Mouse (Mus musculus) adrenal gland, adult 8-10 months (tissue): Measurements from ENCODE around the gene Acp1. TPM values are rescaled to one million over a fixed set of nuclear protein-coding genes. Genes with fewer than 3 reads are reported as not detected.

Source experiments
- DNase-seq: peaks from one replicate; pipeline ENCODE4 v3.0.0; 2022
- total RNA-seq, 4 experiments: library from RNA; stranded (reverse); gene quantifications; 2 replicates each; pipeline ENCODE4 v1.2.4; 2022

Acp1 gene
- 10 to 100 TPM; 58.7 to 73.5 (median 59.3) TPM for total RNA-seq

DNA sequence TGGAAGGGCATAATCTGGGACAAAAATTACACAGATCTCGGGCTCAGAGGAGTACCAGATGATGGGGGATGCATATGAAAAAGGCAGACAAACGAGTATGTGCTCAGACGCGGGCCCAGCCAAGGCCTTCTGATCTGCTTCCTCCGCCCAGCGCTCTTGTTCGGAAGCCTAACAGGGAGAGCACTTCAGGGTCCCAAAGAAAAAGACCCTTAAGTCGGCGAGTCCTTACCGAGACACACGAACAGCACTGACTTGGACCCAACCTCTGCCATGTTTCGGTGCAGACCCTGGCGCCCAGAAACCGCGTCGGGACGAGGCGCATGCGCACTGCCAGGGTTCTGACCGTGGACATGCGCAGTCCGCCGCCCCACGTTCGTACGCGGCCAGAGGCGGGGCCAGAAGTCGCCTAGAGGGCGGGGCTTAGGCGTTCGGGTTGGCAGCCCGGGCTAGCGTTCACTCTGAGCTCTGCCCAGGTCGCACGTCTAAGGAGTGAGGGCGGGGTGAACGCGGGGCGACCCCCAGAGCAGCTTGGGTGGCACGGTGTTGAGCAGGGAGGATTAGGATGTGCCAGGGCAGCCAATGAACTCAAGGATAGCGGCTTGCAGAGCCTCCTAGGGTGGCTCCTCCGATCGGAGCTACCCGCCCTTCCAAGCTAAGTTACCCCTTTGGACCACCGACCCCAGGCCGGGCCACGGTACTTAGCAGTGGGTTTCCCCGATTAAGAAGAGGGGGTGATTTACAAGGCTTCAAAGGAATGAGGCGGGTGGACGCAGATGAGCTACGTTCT is at the start of gene Acp1, which contains the start of gene Sh3yl1:
Acp1 (minus strand) TSS at position 329 of the 787 bp plus-strand sequence.
Sh3yl1 (plus strand) TSS at position 408 of the 787 bp plus-strand sequence.
- DNase-seq, result peak; percentile 93

- DNase-seq, result no peak
Measured at GRCm38 (mm10) chr12:30944197-30944596, 32.8 kb upstream of the Acp1 start.

DNA sequence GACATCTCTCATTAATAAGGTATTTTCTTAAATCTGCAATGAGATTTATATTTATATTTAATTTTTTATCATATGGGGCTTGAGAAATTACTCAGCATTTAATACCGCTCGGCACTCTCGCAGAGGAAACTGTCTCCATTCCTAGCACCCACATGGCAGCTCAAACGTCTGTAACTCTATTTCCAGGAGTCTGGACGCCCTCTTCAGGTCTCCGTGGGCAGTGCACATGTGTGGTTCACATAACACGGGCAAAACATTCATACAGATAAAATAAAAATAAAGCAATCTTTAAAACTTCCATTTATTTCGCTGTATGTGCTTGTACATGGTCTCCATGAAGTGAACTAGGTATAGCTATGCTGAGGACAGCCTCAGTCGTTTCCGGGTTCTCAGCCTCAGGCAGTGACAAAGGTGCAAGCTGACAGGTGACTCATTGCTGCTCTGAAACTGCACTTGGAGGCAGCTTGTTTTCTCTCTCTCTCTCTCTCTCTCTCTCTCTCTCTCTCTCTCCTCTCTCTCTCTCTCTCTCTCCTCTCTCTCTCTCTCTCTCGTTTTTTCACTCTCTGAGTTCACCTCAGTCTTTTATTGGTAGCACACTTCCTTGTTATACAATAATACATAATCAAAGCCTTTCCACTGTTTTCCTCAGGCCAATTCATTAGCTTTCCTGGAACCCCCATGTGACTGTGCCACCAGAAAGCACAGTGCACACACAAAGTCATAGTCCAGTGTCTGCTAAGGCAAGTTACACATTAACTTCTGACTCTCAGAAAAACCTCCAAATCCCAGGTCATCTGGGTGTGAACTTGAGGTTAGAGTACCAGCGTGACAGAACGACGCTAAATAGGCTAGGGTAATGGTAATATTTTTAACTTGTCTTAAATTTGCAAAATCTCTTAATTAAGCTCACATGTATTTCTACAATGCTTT is 31.9 kb upstream of the Acp1 start:
- no peak for DNase-seq

GRCm38 (mm10) chr12:30936899-30937298 is 25.5 kb upstream of the Acp1 start:
- no peak for DNase-seq

DNA sequence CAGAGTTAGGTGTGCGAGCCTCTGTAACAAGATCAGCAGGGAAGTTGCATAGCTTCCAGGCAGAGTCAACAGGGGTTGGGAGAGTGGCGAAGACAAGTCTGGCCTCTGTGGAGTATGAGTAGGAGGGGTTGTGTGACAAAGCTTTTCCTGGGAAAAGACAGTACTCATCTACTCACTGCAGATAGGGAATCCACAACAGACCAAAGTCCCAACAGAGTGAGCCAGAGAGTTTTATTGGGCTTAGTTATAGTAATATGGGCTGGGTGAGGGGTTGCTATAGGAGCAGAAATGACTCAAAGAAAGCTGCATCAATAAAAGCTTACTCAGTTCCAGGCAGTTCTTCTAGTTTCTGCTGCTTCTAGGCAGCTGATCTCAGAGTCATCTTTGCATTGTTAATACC is 21.9 kb upstream of the Acp1 start:
- DNase-seq, result no peak

- DNase-seq, result no peak
Measured at GRCm38 (mm10) chr12:30928182-30928581, 16.8 kb upstream of the Acp1 start.

DNA sequence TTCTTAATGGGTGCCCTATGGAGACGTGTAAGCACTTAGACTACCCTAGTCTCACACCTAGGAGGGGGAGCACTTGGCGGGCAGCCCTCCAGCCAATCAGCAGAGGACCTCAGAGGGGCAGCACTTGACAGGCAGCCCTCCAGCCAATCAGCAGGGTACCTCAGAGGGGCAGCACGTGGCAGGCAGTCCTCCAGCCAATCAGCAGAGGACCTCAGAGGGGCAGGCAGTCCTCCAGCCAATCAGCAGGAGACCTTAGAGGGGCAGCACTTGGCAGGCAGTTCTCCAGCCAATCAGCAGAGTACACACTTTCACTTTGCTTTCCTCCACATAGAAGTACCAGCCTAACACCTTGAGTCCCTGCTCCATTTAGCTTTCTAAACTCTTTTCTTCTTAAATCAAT is 11.0 kb upstream of the Acp1 start:
- DNase-seq, result no peak

GRCm38 (mm10) chr12:30912840-30913239 is 1.5 kb upstream of the Acp1 start:
- DNase-seq, result no peak

- peak; percentile 28 for DNase-seq
Measured at GRCm38 (mm10) chr12:30912048-30912381, 626 bp upstream of the Acp1 start.

GRCm38 (mm10) chr12:30910860-30911259 is 529 bp downstream of the Acp1 start:
- DNase-seq, result no peak

GRCm38 (mm10) chr12:30909881-30910280 is 1.5 kb downstream of the Acp1 start:
- no peak for DNase-seq

DNA sequence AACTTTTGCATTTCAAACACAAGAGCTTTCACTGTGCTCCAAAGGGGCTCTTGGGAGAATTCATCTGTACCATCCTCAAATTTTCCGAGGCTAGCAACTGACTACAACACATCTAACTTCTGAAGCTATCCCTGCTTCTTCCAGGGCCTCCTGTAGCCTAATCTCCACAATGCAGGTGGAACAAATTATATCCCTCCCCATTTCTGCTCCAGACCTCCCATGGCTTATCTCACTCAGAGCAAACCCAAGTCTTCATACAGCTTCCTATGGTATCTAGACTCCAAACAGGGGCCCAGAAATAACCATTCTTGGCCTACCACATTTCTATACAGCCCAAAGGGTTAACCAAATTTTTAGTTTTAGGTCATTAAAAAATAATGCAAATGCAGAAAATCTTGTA is 2.7 kb downstream of the Acp1 start:
- no peak for DNase-seq

DNA sequence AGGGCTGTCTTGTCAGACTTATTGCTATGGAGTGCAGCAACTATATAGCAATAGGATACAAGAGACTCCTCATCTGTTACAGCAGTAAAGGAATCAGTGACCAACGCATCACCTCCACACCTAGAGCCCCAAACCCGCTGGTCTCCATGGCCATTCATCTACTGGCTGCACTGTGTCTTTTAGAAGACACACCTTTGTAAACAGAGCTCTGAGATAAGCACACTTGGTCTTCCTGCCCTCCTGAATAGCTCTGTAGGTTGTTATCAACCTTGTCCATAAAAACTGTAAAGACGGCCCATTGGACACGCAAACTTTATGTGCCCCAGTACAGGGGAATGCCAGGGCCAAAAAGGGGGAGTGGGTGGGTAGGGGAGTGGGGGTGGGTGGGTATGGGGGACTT is 14.3 kb downstream of the Acp1 start:
- no peak for DNase-seq

DNA sequence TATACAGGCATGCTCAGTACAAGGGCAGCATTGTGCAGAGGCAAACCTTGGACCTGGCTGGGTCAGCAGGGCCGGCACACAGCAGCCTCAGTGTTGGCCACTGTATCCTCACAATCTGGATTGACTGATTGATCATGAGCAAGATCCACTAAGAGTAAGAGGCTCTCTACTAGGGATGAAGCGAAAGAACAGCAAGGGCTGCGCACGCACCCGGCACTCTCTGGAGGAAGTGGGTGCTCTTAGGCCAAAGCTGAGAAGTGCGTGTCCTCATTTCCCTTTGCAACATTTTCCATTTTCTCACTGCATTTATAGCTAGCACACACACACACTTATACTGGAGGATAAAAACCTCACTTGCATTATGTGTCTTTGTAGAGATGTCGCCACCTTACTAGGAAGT is 20.0 kb downstream of the Acp1 start:
- no peak for DNase-seq

DNA sequence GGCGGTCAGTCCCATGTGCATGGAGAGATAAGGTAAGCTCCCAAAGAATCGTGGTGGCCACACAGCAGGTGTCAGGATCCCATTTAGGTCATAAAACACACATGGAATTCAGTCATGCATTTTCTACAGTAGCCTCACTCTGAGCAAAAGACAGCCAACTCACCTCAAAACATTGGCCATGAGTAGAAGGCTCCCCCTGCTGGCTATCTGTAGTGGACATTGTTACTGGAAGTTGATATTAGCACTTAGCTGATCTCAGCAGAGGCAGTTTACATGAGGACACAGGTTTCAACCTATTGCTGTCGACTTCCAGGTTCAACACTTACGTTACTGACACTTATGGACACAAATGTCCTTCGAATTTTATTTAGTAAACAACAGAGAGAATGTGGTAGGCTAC is 21.3 kb downstream of the Acp1 start:
- DNase-seq, result no peak

DNA sequence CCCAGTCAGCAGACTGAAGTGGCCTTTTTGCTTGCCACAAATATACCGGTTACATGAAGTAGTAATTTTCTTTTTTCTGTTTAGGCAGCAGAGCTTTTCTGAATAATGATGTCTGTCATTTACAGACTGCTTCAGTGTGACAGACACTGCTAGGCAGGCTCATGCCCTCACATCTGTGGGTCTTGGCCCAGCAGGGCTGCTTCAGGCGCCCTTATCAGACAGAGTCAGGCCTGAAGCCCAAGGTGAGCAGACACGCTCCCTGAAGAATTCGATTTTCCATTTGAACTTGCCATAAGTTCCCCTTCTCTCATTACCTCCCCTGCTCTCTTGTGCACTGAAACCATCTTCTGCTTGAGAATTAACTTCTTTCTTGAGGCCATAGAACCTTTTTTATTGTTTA is 23.4 kb downstream of the Acp1 start:
- DNase-seq, result no peak

DNA sequence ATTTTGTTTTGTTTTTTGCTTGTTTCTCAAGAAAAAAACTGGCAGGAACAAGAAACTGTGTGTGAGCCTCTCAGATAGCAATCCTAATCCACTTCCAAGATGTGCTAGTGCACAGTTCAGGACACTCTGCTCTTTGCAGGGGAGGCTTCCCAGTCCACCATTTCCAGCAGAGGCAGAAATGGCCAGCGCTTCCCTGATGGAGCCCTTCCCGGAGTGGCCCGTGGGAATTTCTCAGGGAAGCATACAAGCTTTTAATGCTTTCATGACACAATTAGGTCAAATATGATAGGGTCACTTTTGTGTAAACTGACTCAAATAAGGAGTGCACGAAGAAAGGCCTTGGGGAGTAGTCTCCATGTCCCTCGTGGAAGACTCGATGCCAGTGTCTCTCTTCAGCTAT is 25.5 kb downstream of the Acp1 start:
- no peak for DNase-seq

DNA sequence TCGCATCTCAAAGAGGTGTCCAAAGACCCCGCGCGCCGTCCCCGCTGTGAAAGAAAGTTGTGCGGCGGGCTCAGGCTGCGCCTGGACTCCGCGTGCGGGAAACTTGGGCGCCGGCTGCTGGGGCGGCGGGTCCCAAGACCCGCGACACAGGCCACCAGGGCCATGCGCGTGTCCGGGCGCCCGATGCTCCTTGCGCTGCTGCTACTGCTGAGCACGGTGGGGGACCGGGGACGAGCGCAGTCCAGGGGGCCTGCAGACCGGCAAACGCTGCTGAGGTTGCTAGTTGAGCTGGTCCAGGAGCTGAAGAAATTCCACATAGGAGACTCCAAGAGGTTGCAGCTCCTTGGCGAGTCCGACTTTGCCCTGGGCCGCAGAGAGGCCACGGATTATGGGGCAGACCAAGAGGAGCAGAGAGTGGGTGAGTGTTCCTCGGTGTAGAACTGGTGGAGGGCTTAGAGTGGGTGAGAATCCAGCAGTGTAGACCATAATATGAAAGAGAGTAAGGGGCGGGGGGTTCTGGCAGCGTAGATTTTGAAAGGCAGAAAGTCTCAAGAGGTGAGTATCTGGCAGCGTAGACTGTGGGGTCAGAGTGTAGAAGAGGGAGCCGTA is 26.7 kb downstream of the Acp1 start:
- DNase-seq, result no peak

DNA sequence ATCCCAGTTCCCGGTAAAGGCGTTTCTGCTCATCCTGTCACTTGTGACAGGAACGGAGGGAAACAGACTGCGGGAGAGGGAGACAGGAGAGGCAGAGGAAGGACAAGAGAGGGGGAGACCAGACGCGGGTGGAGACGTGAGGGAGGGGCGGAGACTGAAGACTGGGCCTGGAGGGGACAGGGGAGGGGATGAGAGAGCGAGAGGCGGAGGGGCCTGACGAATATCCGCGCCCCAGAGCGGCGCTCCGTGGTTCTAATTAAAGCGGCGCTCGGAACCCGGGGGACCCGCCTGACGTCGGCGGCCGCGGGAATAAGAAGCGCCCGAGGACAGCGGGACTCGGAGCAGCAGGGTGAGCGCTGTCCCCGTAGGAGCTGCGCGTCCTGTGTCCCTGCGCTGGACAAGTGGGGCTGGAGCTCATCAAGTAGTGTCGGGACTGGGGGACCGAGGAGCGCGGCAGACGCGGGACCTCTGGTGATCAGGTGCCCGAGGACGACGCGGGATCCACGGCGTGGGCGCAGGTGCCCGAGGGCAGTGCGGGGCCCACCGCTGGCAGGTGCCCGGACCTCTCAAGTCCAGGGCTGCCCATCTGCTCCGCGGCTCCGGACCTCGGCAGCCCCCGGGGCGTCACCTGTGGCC is 27.3 kb downstream of the Acp1 start, which contains the start of gene Alkal2:
Alkal2 (plus strand) TSS at position 337 of the 636 bp plus-strand sequence.
- no peak for DNase-seq

- no peak for DNase-seq
Measured at GRCm38 (mm10) chr12:30883592-30883985, 27.8 kb downstream of the Acp1 start.

GRCm38 (mm10) chr12:30879447-30879846 is 31.9 kb downstream of the Acp1 start:
- no peak for DNase-seq

GRCm38 (mm10) chr12:30865781-30866180 is 45.6 kb downstream of the Acp1 start:
- DNase-seq, result no peak

DNA sequence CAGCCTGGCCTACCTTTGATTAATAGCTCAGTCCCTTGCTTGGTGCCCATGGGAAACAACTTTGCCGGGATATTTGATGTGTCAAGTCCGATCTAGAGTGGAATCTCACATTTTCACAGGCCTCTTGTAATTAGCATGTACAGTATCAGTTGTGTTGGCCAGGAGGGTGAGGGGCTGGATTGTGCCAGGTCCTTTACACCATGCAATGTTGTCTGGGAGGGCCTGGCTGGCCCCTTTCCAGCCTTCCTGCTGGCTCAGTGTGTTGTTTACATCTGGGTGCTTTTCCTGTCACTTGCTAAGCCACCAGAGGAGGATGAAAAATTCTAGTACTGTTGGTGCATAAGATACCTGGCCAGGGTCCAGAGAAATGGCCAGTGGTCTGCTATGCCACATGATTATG is 47.0 kb downstream of the Acp1 start:
- DNase-seq, result no peak
